Mouse (Mus musculus) thymus, adult 2 months (tissue): Measurements from ENCODE around the gene Kcnj4.

Experiments used
- CTCF ChIP-seq: fragments of 200-500 bp; IDR thresholded peaks from 2 replicates; pipeline ENCODE4 v1.5.1; 2012; ENCODE audit warnings: mild to moderate bottlenecking, control low read depth, low read length, moderate library complexity, borderline replicate concordance; ENCODE audit not compliant: control insufficient read depth, poor library complexity, insufficient read depth; ENCODE audit errors: extremely low read depth
- POLR2A ChIP-seq: fragments of 200-500 bp; IDR thresholded peaks from 2 replicates; pipeline ENCODE4 v1.6.1; 2012; ENCODE audit warnings: mild to moderate bottlenecking, low read length, control low read depth, moderate library complexity; ENCODE audit not compliant: control insufficient read depth, poor library complexity, insufficient read depth; ENCODE audit errors: extremely low read depth

DNA sequence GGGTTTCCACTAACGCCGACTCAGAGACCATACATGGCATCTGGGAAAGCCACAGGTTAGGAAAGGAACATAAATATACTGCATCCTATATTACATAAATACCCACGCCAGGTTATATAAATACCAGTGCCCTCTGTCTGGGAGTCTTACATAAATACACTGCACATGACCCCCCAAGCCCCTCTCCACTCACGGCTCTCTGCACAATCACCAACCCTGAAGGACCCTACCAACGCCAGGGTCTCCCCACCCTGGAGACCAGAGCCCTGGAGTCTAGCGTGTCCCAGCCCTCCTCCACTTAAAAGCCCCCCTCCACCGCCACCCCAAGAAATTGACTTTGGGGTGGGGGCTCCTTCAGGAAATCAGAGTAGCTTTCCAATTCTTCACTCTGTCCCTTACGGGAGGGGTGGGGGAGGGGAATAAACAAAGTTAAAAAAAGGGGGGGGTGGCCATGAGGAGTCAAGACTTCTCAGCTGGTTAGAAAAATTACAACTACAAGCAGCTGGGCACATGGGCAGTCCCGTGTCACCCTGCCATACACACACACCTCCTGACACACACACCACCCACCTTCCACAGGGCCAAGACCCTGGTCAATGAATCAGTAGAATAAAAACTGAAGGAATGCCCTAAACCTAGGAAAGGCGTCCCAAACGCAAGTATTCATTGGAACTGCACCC, 64.2 kb downstream of the Kcnj4 start:
- TF ChIP-seq CTCF: no peak
- no peak for TF ChIP-seq POLR2A
